ENCODE assay signal across 9 mouse cellular contexts in the genomic region with DNA sequence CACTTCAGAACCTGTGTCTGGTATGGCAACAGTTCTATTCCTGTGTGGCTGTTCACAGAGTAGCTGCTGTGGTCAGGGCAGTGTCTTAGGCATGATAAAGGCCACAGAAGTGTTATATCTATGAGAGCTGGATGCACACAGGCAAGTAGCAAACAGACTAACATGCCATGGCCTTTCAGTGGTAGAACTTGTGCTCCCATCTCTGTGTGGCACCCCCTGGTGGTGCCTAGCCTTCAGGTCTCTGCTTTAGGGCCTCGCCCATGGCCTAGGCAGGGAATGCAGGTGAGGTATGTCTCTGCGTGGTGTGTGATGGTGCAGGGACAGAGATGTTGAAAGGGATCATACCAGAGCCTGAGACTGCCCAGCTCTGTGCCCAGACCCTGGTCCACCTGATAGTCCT. TPM values are rescaled to one million over a fixed set of nuclear protein-coding genes. Genes with fewer than 3 reads are reported as not detected.
DNase-seq lines count a peak whose midpoint lies in the region; ATAC-seq and TF ChIP-seq lines count a peak whose summit lies in the region.
"Had no signal": no experiment of that assay in that cellular context is flagged by ENCODE, and none has a peak within 500 bp of the region (broad histone marks: within the 10 kb centered on the region; RNA-seq: fewer than 3 reads in every experiment).

No protein-coding gene starts in this region.

- no peaks in the 10 kb centered on the region for H3K9me3 ChIP-seq in embryonic facial prominence, embryonic 14.5 days (ENCODE audit: control insufficient read depth, low read length)
- no peaks in the 10 kb centered on the region for H3K9me3 ChIP-seq in embryonic facial prominence, embryonic 10.5 days
- H3K9me3 ChIP-seq in liver, embryonic 16.5 days (replicated peaks; ENCODE audit: control insufficient read depth, low read length): no peaks in the 10 kb centered on the region
- no peaks in the 10 kb centered on the region for H3K9me3 ChIP-seq in heart, embryonic 11.5 days (replicated peaks; ENCODE audit: control insufficient read depth, low read length)
- H3K9me3 ChIP-seq: midbrain, embryonic 12.5 days had no signal

- peaks cover 65% of the 10 kb centered on the region for H3K36me3 ChIP-seq in embryonic facial prominence, embryonic 14.5 days (ENCODE audit: control insufficient read depth, insufficient read depth, low read length)
- peaks cover 73% of the 10 kb centered on the region for H3K36me3 ChIP-seq in embryonic facial prominence, embryonic 10.5 days (replicated peaks)
- H3K36me3 ChIP-seq in liver, embryonic 16.5 days (ENCODE audit: control insufficient read depth, insufficient read depth): peaks cover 5% of the 10 kb centered on the region; the same call in 1 of the 2 replicates
- peaks cover 14% of the 10 kb centered on the region for H3K36me3 ChIP-seq in heart, embryonic 11.5 days (ENCODE audit: control insufficient read depth, insufficient read depth, low read length)

- H3K9ac ChIP-seq in embryonic facial prominence, embryonic 14.5 days (ENCODE audit: low read depth, low read length): no peak overlapping the region
- H3K9ac ChIP-seq in liver, embryonic 16.5 days (ENCODE audit: low read depth, low read length): no peak overlapping the region
- H3K9ac ChIP-seq in heart, embryonic 11.5 days (ENCODE audit: low read depth, low read length): no peak overlapping the region
- H3K9ac ChIP-seq: midbrain, embryonic 12.5 days had no signal

- H3K4me1 ChIP-seq in embryonic facial prominence, embryonic 14.5 days (ENCODE audit: control insufficient read depth, insufficient read depth, low read length): no peaks in the 10 kb centered on the region
- peaks cover 5% of the 10 kb centered on the region for H3K4me1 ChIP-seq in embryonic facial prominence, embryonic 10.5 days
- H3K4me1 ChIP-seq in cortical plate, adult 2 months (ENCODE audit: control insufficient read depth, insufficient read depth, low read length): no peaks in the 10 kb centered on the region
- peaks cover 4% of the 10 kb centered on the region for H3K4me1 ChIP-seq in liver, embryonic 16.5 days (ENCODE audit: control insufficient read depth, low read depth, low read length)
- H3K4me1 ChIP-seq in heart, embryonic 11.5 days (ENCODE audit: control insufficient read depth, insufficient read depth, low read length): no peaks in the 10 kb centered on the region
- H3K4me1 ChIP-seq: midbrain, embryonic 12.5 days had no signal

- no peaks in the 10 kb centered on the region for H3K27me3 ChIP-seq in embryonic facial prominence, embryonic 14.5 days (replicated peaks; ENCODE audit: control insufficient read depth, insufficient read depth, low read length)
- H3K27me3 ChIP-seq in embryonic facial prominence, embryonic 10.5 days (replicated peaks; ENCODE audit: low read depth, poor library complexity, severe bottlenecking): no peaks in the 10 kb centered on the region
- no peaks in the 10 kb centered on the region for H3K27me3 ChIP-seq in liver, embryonic 16.5 days (ENCODE audit: control insufficient read depth, insufficient read depth, low read depth, low read length)
- no peaks in the 10 kb centered on the region for H3K27me3 ChIP-seq in heart, embryonic 11.5 days (ENCODE audit: control insufficient read depth, insufficient read depth, low read length)
- H3K27me3 ChIP-seq: midbrain, embryonic 12.5 days had no signal

- H3K4me3 ChIP-seq in embryonic facial prominence, embryonic 14.5 days (ENCODE audit: low read depth, low read length): no peak overlapping the region
- H3K4me3 ChIP-seq in embryonic facial prominence, embryonic 10.5 days: no peak overlapping the region
- no peak overlapping the region for H3K4me3 ChIP-seq in cortical plate, adult 2 months (ENCODE audit: insufficient read depth, low read length)
- no peak overlapping the region for H3K4me3 ChIP-seq in liver, embryonic 16.5 days (ENCODE audit: low read depth, low read length)
- no peak overlapping the region for H3K4me3 ChIP-seq in heart, embryonic 11.5 days (ENCODE audit: low read depth, low read length)
- H3K4me3 ChIP-seq: midbrain, embryonic 12.5 days had no signal

- peak; percentile 42 for TF ChIP-seq CTCF in cortical plate, adult 2 months (IDR thresholded peaks at IDR 0.05; ENCODE audit: extremely low read depth, insufficient read depth, low read length)

- no peak for DNase-seq in embryonic facial prominence, embryonic 14.5 days (ENCODE audit: low spot score)
- DNase-seq in embryonic facial prominence, embryonic 10.5 days (ENCODE audit: low spot score): no peak
- DNase-seq in spleen, adult 12 weeks (ENCODE audit: low spot score): peak; percentile 33
- DNase-seq in spleen, adult 18-20 months: no peak
- peak; percentile 70 for DNase-seq in thymus, postnatal 4 days

- TF ChIP-seq POLR2A in cortical plate, adult 2 months (IDR thresholded peaks at IDR 0.05; ENCODE audit: extremely low read depth, insufficient read depth, low read length): no peak

- H3K4me2 ChIP-seq in embryonic facial prominence, embryonic 14.5 days (ENCODE audit: low read depth, low read length): no peak overlapping the region
- no peak overlapping the region for H3K4me2 ChIP-seq in liver, embryonic 16.5 days (ENCODE audit: low read depth, low read length)
- H3K4me2 ChIP-seq in heart, embryonic 11.5 days: no peak overlapping the region
- H3K4me2 ChIP-seq: midbrain, embryonic 12.5 days had no signal

- no peak overlapping the region for H3K27ac ChIP-seq in embryonic facial prominence, embryonic 14.5 days (replicated peaks; ENCODE audit: low read depth, low read length)
- no peak overlapping the region for H3K27ac ChIP-seq in embryonic facial prominence, embryonic 10.5 days (replicated peaks)
- no peak overlapping the region for H3K27ac ChIP-seq in cortical plate, adult 2 months (ENCODE audit: insufficient read depth, low read length)
- no peak overlapping the region for H3K27ac ChIP-seq in liver, embryonic 16.5 days (ENCODE audit: low read length)
- H3K27ac ChIP-seq in heart, embryonic 11.5 days (ENCODE audit: low read depth, low read length): no peak overlapping the region
- H3K27ac ChIP-seq: midbrain, embryonic 12.5 days had no signal

- WGBS in embryonic facial prominence, embryonic 14.5 days: 95% methylated on average over 2 of the region's 2 CpGs
- WGBS in embryonic facial prominence, embryonic 10.5 days: 84% methylated on average over 2 of the region's 2 CpGs
- WGBS in liver, embryonic 16.5 days (ENCODE audit: insufficient replicate concordance): 67% methylated on average over 2 of the region's 2 CpGs
- 77% methylated on average over 2 of the region's 2 CpGs for WGBS in heart, embryonic 11.5 days (ENCODE audit: insufficient replicate concordance)

- 0 out of 2 replicates have a peak, but pooled peaks have one; percentile 22 for ATAC-seq in embryonic facial prominence, embryonic 14.5 days (ENCODE audit: low read depth)
- peak; percentile 77 for ATAC-seq in liver, embryonic 16.5 days (ENCODE audit: low read depth)
- ATAC-seq in heart, embryonic 11.5 days (replicated peaks; ENCODE audit: insufficient number of reproducible peaks, low FRiP score, low TSS enrichment): no peak

RNA-seq across cellular contexts. Expression of a gene that starts 50.1 kb away (rescaled TPM):
- 8.6 and 9.0 TPM in 2 replicates for polyA plus RNA-seq in embryonic facial prominence, embryonic 14.5 days (2014; fragmentation: Nextera tagmentation; extraction: Ambion mirVana)
- 0.91 and 0.99 TPM in 2 replicates for polyA plus RNA-seq in embryonic facial prominence, embryonic 10.5 days (2016; fragmentation: Nextera tagmentation; extraction: Ambion mirVana)
- polyA plus RNA-seq in cortical plate, adult 2 months (2012; rRNA removed): 1,499 and 1,678 TPM in 2 replicates
- polyA plus RNA-seq in liver, embryonic 16.5 days (2015; fragmentation: Nextera tagmentation; extraction: Ambion mirVana): 1.1 TPM in 1 of 2 replicates, not detected in the other
- 3.4 TPM in 2 replicates for polyA plus RNA-seq in heart, embryonic 11.5 days (2014; fragmentation: Nextera tagmentation; extraction: Ambion mirVana)

Comparison
In these comparisons a context has a peak if more than half of its experiments do, and no peak if none do; other contexts are left out.
1. DNase-seq: peak in spleen, adult 12 weeks (single experiment) and thymus, postnatal 4 days (single experiment); none in embryonic facial prominence, embryonic 14.5 days (single experiment), embryonic facial prominence, embryonic 10.5 days (single experiment) and spleen, adult 18-20 months (0 of 2).
2. RNA of a gene that starts 50.1 kb away (polyA plus RNA-seq): 1,499 to 1,678 TPM in cortical plate, adult 2 months; 8.6 to 9.0 TPM in embryonic facial prominence, embryonic 14.5 days, 3.4 TPM in heart, embryonic 11.5 days, 1.1 TPM in liver, embryonic 16.5 days and 0.91 to 0.99 TPM in embryonic facial prominence, embryonic 10.5 days; every median in the first group is over 100 times any median in the second.